Comparison of ENCODE assay signal across 12 mouse cellular contexts in genomic region chr4:67187725-67188510, GRCm38 (mm10).
DNase-seq lines count a peak whose midpoint lies in the region; ATAC-seq lines count a peak whose summit lies in the region.
"Had no signal": no experiment of that assay in that cellular context is flagged by ENCODE, and none has a peak within 500 bp of the region (broad histone marks: within the 10 kb centered on the region; RNA-seq: fewer than 3 reads in every experiment).

No protein-coding gene starts in this region.

- no peak for DNase-seq in lung, postnatal 14 days
- DNase-seq in hindlimb bud, embryonic 11.5 days (ENCODE audit: extremely low spot score, low read depth, low spot score): peak; percentile 5
- no peak for DNase-seq in cerebellum, adult 11-12 months
- DNase-seq in right cerebral cortex, postnatal 36 days (ENCODE audit: low spot score in 2 of 2): no peak
- DNase-seq: cerebellum, postnatal 10 days; gastrocnemius, adult 2 months had no signal

- no peaks in the 10 kb centered on the region for H3K9me3 ChIP-seq in lung, embryonic 15.5 days
- H3K9me3 ChIP-seq in stomach, embryonic 16.5 days (replicated peaks; ENCODE audit: control insufficient read depth, low read length): no peaks in the 10 kb centered on the region
- H3K9me3 ChIP-seq: heart, embryonic 10.5 days had no signal

- no peak overlapping the region for H3K27ac ChIP-seq in lung, embryonic 15.5 days
- H3K27ac ChIP-seq in stomach, embryonic 16.5 days (ENCODE audit: low read length): no peak overlapping the region
- H3K27ac ChIP-seq: gastrocnemius, adult 2 months; heart, embryonic 10.5 days; layer of hippocampus, adult 2 months had no signal

- no peaks in the 10 kb centered on the region for H3K27me3 ChIP-seq in lung, embryonic 15.5 days
- H3K27me3 ChIP-seq in stomach, embryonic 16.5 days (ENCODE audit: control insufficient read depth, insufficient read depth, low read length): no peaks in the 10 kb centered on the region

- no peak overlapping the region for H3K4me3 ChIP-seq in lung, embryonic 15.5 days
- H3K4me3 ChIP-seq in stomach, embryonic 16.5 days (replicated peaks; ENCODE audit: low read length): no peak overlapping the region
- H3K4me3 ChIP-seq: erythroblast, embryonic 14.5 days; gastrocnemius, adult 2 months; heart, embryonic 10.5 days; layer of hippocampus, adult 2 months had no signal

- H3K4me1 ChIP-seq in lung, embryonic 15.5 days: 0 out of 2 replicates have a peak, but pooled peaks cover 3% of the 10 kb centered on the region
- H3K4me1 ChIP-seq in stomach, embryonic 16.5 days (ENCODE audit: control insufficient read depth, insufficient read depth, low read length): no peaks in the 10 kb centered on the region
- H3K4me1 ChIP-seq: heart, embryonic 10.5 days had no signal

- no peaks in the 10 kb centered on the region for H3K36me3 ChIP-seq in lung, embryonic 15.5 days
- H3K36me3 ChIP-seq in stomach, embryonic 16.5 days (ENCODE audit: control insufficient read depth, insufficient read depth, low read length): no peaks in the 10 kb centered on the region
- H3K36me3 ChIP-seq: heart, embryonic 10.5 days had no signal

- no peak overlapping the region for H3K4me2 ChIP-seq in lung, embryonic 15.5 days
- H3K4me2 ChIP-seq in stomach, embryonic 16.5 days (ENCODE audit: low read depth, low read length): no peak overlapping the region

- ATAC-seq in lung, embryonic 15.5 days (ENCODE audit: borderline replicate concordance, extremely low read depth, low FRiP score, low TSS enrichment): peak; percentile 76
- 0 out of 4 replicates have a peak, but pooled peaks have one; percentile 29 to 42 for ATAC-seq in hematopoietic stem cell, adult 5-6 weeks (replicated peaks in 1 of 2; ENCODE audit: insufficient read depth in 1 of 2, low FRiP score in 2 of 2, low TSS enrichment in 1 of 2, low read depth in 1 of 2, poor library complexity in 2 of 2, severe bottlenecking in 2 of 2)
- ATAC-seq in stomach, embryonic 16.5 days (ENCODE audit: insufficient read depth, low FRiP score): peak; percentile 92

- WGBS in lung, embryonic 15.5 days: 14% methylated on average over 2 of the region's 2 CpGs
- WGBS in stomach, embryonic 16.5 days: 13% methylated on average over 2 of the region's 2 CpGs

- no peak overlapping the region for H3K9ac ChIP-seq in lung, embryonic 15.5 days
- H3K9ac ChIP-seq in stomach, embryonic 16.5 days (ENCODE audit: low read length): no peak overlapping the region

Comparison
In these comparisons a context has a peak if more than half of its experiments do, and no peak if none do; other contexts are left out.
1. ATAC-seq: peak in every context shown above with its lines; median percentile 92 in stomach, embryonic 16.5 days; 76 in lung, embryonic 15.5 days; 36 in hematopoietic stem cell, adult 5-6 weeks.